Mouse (Mus musculus) liver, postnatal 0 days (tissue): Measurements from ENCODE around the gene Lpin2. TPM values are rescaled to one million over a fixed set of nuclear protein-coding genes. Genes with fewer than 3 reads are reported as not detected.

Experiments
- ATAC-seq: fragments of 200-750 bp; cut with Nextera tagmentation; 2 replicates; pipeline ENCODE4 v1.8.0; 2017; ENCODE audit warnings: mild to moderate bottlenecking, moderate library complexity
- DNase-seq: peaks from one replicate; pipeline ENCODE4 v3.0.0-alpha.2; 2016
- H3K27ac ChIP-seq: fragments of 300-500 bp; sonication (generic); 2 replicates; pipeline ENCODE4 v1.5.1; 2014; ENCODE audit warnings: antibody characterized with exemption, moderate library complexity, mild to moderate bottlenecking, low read depth
- H3K27me3 ChIP-seq: fragments of 300-500 bp; sonication (generic); 2 replicates; pipeline ENCODE4 v1.6.1; 2014; ENCODE audit warnings: low read length, control low read depth, mixed read lengths; ENCODE audit not compliant: insufficient read depth
- H3K36me3 ChIP-seq: fragments of 300-500 bp; sonication (generic); replicated peaks from 2 replicates; pipeline ENCODE4 v1.6.1; 2014; ENCODE audit warnings: mild to moderate bottlenecking, control low read depth, low read length, moderate library complexity, mixed read lengths; ENCODE audit not compliant: insufficient read depth
- H3K4me1 ChIP-seq: fragments of 300-500 bp; sonication (generic); 2 replicates; pipeline ENCODE4 v1.6.1; 2014; ENCODE audit warnings: antibody characterized with exemption, mild to moderate bottlenecking, control low read depth; ENCODE audit not compliant: insufficient read depth
- H3K4me2 ChIP-seq: fragments of 300-500 bp; sonication (generic); 2 replicates; pipeline ENCODE4 v1.6.1; 2014; ENCODE audit warnings: low read depth, mild to moderate bottlenecking, low read length, moderate library complexity, mixed read lengths
- H3K4me3 ChIP-seq: fragments of 300-500 bp; sonication (generic); 2 replicates; pipeline ENCODE4 v1.5.1; 2014; ENCODE audit warnings: low read depth, low read length
- H3K9ac ChIP-seq: fragments of 300-500 bp; sonication (generic); replicated peaks from 2 replicates; pipeline ENCODE4 v1.6.1; 2014; ENCODE audit warnings: mild to moderate bottlenecking, moderate library complexity
- H3K9me3 ChIP-seq: fragments of 300-500 bp; sonication (generic); 2 replicates; pipeline ENCODE4 v1.6.1; 2016; ENCODE audit warnings: mild to moderate bottlenecking, control low read depth, low read length, mixed read lengths
- CTCF ChIP-seq: sonication (generic); IDR thresholded peaks from 2 replicates; pipeline ENCODE4 v1.5.1; 2016; ENCODE audit warnings: antibody characterized with exemption, low read depth
- EP300 ChIP-seq: IDR thresholded peaks from 2 replicates; pipeline ENCODE4 v1.6.1; 2016; ENCODE audit warnings: antibody characterized with exemption, low read depth, mild to moderate bottlenecking
- WGBS: fragments of 180-500 bp; shearing (Covaris S2); extraction: QIAGEN DNeasy Blood & Tissue Kit; methylation state at CpG from one replicate; pipeline ENCODE4 v1.1.7; 2014; ENCODE audit not compliant: insufficient replicate concordance; 5-methylcytosine and 5-hydroxymethylcytosine counted together
- polyA plus RNA-seq: library from polyadenylated mRNA; unstranded; fragments of >200 nt; fragmentation: Nextera tagmentation; extraction: Ambion mirVana; gene quantifications from 2 replicates; pipeline ENCODE4 v1.2.1, GENCODE M21; 2015

Lpin2 gene
- polyA plus RNA-seq, 1 experiment from 2014 or later: 44.5 TPM

DNA sequence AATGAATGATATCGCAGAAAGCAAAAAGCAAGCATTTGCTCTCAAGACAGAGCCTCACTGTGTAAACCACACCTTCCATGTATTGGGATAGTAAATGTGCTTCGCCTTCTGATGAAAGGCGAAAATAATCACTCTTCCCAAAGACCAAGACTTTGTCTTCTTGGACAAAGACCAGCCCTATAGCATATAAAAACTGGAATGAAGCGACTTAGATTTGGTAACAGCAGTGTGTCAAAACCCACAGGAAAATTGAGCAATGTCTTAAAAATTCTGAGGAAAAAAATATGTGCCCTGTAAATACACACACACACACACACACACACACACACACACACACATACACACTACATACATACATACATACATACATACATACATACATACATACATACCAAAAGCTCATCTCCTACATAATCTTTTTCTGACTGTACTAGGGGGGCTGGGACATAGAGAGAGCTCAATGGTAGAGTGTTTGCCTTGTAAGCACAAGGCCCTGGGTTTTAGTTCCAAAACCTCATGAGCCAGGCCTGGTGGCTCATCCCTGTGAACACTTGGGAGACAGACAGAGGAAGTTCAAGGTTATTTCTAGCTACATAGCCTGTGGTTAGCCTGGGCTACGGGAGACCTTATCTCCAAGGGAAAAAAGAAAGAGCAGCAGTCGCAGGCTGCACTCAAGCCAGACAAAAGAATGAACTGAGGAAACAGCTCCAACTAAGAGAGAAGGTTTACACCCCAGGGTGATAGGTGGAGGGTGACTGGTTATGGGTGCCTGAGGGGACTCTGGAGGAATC lies 95.5 kb downstream of the Lpin2 start:
- no peak for ATAC-seq
- no peak for TF ChIP-seq CTCF
- no peak for TF ChIP-seq EP300

DNA sequence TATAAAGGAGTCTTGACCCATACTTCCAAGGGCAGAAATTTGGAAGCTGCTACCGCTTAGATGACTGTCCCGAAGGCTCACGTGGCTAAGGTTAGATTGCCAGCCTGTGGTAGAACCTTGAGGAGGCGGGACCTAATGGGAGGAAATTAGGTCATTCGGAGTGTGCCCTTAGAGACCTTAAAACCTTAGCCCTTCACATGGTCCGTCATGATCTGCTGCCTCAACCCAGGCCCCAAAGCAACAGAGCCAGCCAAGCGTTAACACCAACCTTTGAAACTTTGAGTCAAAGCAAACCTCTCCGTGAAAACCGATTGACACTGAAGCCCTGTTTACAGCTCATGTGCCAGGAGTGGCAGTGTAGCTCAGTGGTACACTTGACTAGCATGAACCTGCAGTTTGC lies 100.4 kb downstream of the Lpin2 start:
- Histone ChIP-seq H3K27ac (no peak overlapping the region), H3K9ac (no peak overlapping the region), H3K4me1 (peaks cover 32% of the 10 kb centered on the region), H3K27me3 (no peaks in the 10 kb centered on the region), H3K4me3 (no peak overlapping the region), H3K4me2 (no peak overlapping the region), H3K36me3 (no peaks in the 10 kb centered on the region), H3K9me3 (no peaks in the 10 kb centered on the region)
- DNase-seq (no peak), ATAC-seq (no peak)
- 86% methylated on average over 9 of the region's 9 CpGs for WGBS
- TF ChIP-seq CTCF (no peak), EP300 (no peak)

More for the DNA sequence above, 95.5 kb downstream of the Lpin2 start:
- H3K4me1 ChIP-seq: peaks cover 5% of the 10 kb centered on the region; the same call in 1 of the 2 replicates
- H3K27me3 ChIP-seq: no peaks in the 10 kb centered on the region
- no peak overlapping the region for H3K4me3 ChIP-seq
- H3K36me3 ChIP-seq: no peaks in the 10 kb centered on the region
- H3K9ac ChIP-seq: no peak overlapping the region
- 68% methylated on average over 6 of the region's 6 CpGs for WGBS
- DNase-seq: no peak
- no peak overlapping the region for H3K27ac ChIP-seq
- H3K4me2 ChIP-seq: no peak overlapping the region
- H3K9me3 ChIP-seq: no peaks in the 10 kb centered on the region

DNA sequence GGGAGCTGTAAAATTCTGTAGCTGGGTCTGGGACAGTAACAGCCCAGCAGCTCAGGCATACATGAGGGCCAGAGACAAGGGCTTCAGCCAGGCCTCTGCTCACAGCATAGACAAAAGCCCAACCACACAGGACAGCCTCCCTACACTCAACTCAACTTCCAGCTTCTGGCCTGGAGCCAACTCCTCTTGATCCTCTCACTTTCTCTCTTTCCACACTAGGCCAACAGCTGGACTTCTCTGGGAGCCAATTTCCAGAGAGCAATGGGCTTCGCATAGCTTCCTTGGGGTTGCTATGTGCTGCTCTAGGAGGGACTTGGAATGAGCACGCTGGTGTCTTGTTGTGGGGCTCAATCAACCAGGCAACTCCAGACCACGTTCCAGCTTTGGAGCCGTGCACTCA lies 100.9 kb downstream of the Lpin2 start:
- H3K4me1 ChIP-seq: peaks cover 37% of the 10 kb centered on the region
- H3K27me3 ChIP-seq: no peaks in the 10 kb centered on the region
- H3K4me2 ChIP-seq: no peak overlapping the region
- no peak overlapping the region for H3K9ac ChIP-seq
- no peaks in the 10 kb centered on the region for H3K9me3 ChIP-seq
- H3K36me3 ChIP-seq: no peaks in the 10 kb centered on the region
- ATAC-seq: no peak
- no peak overlapping the region for H3K4me3 ChIP-seq
- no peak overlapping the region for H3K27ac ChIP-seq
- TF ChIP-seq CTCF: no peak
- no peak for TF ChIP-seq EP300
- DNase-seq: no peak
- 88% methylated on average over 4 of the region's 4 CpGs for WGBS

- peak overlapping the region; percentile 30; the same call in 1 of the 2 replicates for H3K9ac ChIP-seq
- no peaks in the 10 kb centered on the region for H3K27me3 ChIP-seq
- ATAC-seq: peak; percentile 22; the same call in 1 of the 2 replicates
- no peak for TF ChIP-seq EP300
- TF ChIP-seq CTCF: no peak
- 24% methylated on average over 6 of the region's 6 CpGs for WGBS
- no peak overlapping the region for H3K27ac ChIP-seq
- no peaks in the 10 kb centered on the region for H3K36me3 ChIP-seq
- H3K4me1 ChIP-seq: peaks cover 51% of the 10 kb centered on the region
- no peak for DNase-seq
- H3K9me3 ChIP-seq: no peaks in the 10 kb centered on the region
- H3K4me2 ChIP-seq: peak overlapping the region; percentile 20
- H3K4me3 ChIP-seq: no peak overlapping the region
Measured at GRCm38 (mm10) chr17:71284890-71285289, 102.5 kb downstream of the Lpin2 start.

- TF ChIP-seq EP300 (no peak), CTCF (peak; percentile 44)
- no peak overlapping the region for H3K4me2 ChIP-seq
- no peak for DNase-seq
Measured at GRCm38 (mm10) chr17:71285929-71286328, 103.6 kb downstream of the Lpin2 start.

DNA sequence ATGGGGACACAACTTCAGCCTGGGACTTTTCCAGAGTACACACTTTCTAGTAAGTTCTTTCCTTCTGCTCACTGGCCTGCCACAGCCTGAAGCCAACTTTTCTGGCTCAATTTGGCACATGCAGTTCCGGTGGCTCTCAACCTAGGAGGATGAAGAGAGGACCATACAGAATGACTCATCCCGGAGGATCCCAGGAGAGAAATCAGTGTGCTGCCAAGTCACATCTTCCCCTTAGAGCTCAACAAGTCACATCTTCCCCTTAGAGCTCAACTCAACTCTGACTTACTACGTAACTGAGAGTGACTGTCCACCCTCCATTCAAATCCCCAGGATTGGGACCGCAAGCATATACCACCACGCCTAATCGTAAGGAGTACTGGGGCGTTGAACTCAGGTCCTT lies 105.2 kb downstream of the Lpin2 start:
- Histone ChIP-seq H3K27ac (peak overlapping the region; percentile 30), H3K9me3 (no peaks in the 10 kb centered on the region), H3K27me3 (no peaks in the 10 kb centered on the region), H3K36me3 (no peaks in the 10 kb centered on the region), H3K9ac (no peak overlapping the region), H3K4me1 (peaks cover 73% of the 10 kb centered on the region), H3K4me3 (no peak overlapping the region), H3K4me2 (no peak overlapping the region)
- TF ChIP-seq CTCF: no peak
- no peak for TF ChIP-seq EP300
- ATAC-seq (no peak), DNase-seq (no peak)
- WGBS: 91% methylated on average over 7 of the region's 7 CpGs

More at GRCm38 (mm10) chr17:71285929-71286328, 103.6 kb downstream of the Lpin2 start:
- Histone ChIP-seq H3K4me3 (no peak overlapping the region), H3K9ac (no peak overlapping the region), H3K4me1 (peaks cover 60% of the 10 kb centered on the region), H3K27ac (peak overlapping the region; percentile 49; the same call in 1 of the 2 replicates), H3K9me3 (no peaks in the 10 kb centered on the region), H3K36me3 (no peaks in the 10 kb centered on the region), H3K27me3 (no peaks in the 10 kb centered on the region)
- ATAC-seq: peak; percentile 47
- 44% methylated on average over 6 of the region's 6 CpGs for WGBS
